Mouse (Mus musculus) spleen, adult 12 weeks (tissue): ENCODE results near the gene Dcpp3.
A peak's percentile ranks its signal among the peaks of the same experiment; 100 is the strongest.
"Not testable (repeated sequence)": the region's sequence is repeated elsewhere in the genome, so short reads cannot be mapped to it uniquely, and the experiment has no call there.

Experiments
- DNase-seq: peaks from one replicate; pipeline ENCODE4 v3.0.0; 2022; ENCODE audit warnings: low spot score

The Dcpp3 gene

GRCm38 (mm10) chr17:23917158-23917557 is at the start of gene Dcpp3:
Dcpp3 (plus strand) TSS chr17:23917458.
- DNase-seq, result not testable (repeated sequence)

- DNase-seq, result no peak
These were observed 49.5 kb upstream of the Dcpp3 start, which contains the start of gene Prss21 for GRCm38 (mm10) chr17:23867756-23868155. Prss21 (plus strand) TSS chr17:23868056.

- no peak for DNase-seq
These were observed 48.7 kb upstream of the Dcpp3 start for GRCm38 (mm10) chr17:23868513-23868912.

GRCm38 (mm10) chr17:23873884-23874856 is 43.1 kb upstream of the Dcpp3 start:
- DNase-seq, result no peak

GRCm38 (mm10) chr17:23876741-23877140 is 40.5 kb upstream of the Dcpp3 start:
- no peak for DNase-seq

- DNase-seq, result no peak
These were observed 40.1 kb upstream of the Dcpp3 start for GRCm38 (mm10) chr17:23877166-23877565.

- not testable (repeated sequence) for DNase-seq
These were observed 36.7 kb upstream of the Dcpp3 start, which contains the start of the genes Dcpp1 and Dcpp2 for GRCm38 (mm10) chr17:23880576-23880975. Dcpp1 (plus strand) TSS chr17:23880876. Dcpp2 (plus strand) TSS chr17:23880880.

GRCm38 (mm10) chr17:23924531-23925007 is 7.3 kb downstream of the Dcpp3 start:
- DNase-seq, result peak; percentile 75

GRCm38 (mm10) chr17:23925090-23925493 is 7.8 kb downstream of the Dcpp3 start:
- peak; percentile 22 for DNase-seq

GRCm38 (mm10) chr17:23931157-23931556 is 13.9 kb downstream of the Dcpp3 start:
- no peak for DNase-seq

GRCm38 (mm10) chr17:23941372-23941771 is 24.1 kb downstream of the Dcpp3 start, which contains the start of gene Sbp:
Sbp (plus strand) TSS chr17:23941672.
- no peak for DNase-seq

- not testable (repeated sequence) for DNase-seq
These were observed 30.2 kb downstream of the Dcpp3 start for GRCm38 (mm10) chr17:23947486-23947885.

- DNase-seq, result no peak
These were observed 31.8 kb downstream of the Dcpp3 start for GRCm38 (mm10) chr17:23949068-23949467.

- DNase-seq, result not testable (repeated sequence)
These were observed 33.6 kb downstream of the Dcpp3 start for GRCm38 (mm10) chr17:23950828-23951227.

- no peak for DNase-seq
These were observed 37.9 kb downstream of the Dcpp3 start, which contains the start of gene Sbpl for GRCm38 (mm10) chr17:23955174-23955573. Sbpl (minus strand) TSS chr17:23955274.

GRCm38 (mm10) chr17:23960084-23960738 is 43.0 kb downstream of the Dcpp3 start:
- DNase-seq, result peak; percentile 36

GRCm38 (mm10) chr17:23961573-23962122 is 44.4 kb downstream of the Dcpp3 start:
- no peak for DNase-seq

GRCm38 (mm10) chr17:23965805-23966425 is 48.7 kb downstream of the Dcpp3 start:
- DNase-seq, result no peak

- no peak for DNase-seq
These were observed 49.6 kb downstream of the Dcpp3 start for GRCm38 (mm10) chr17:23966658-23967401.

- DNase-seq, result no peak
These were observed 51.5 kb downstream of the Dcpp3 start for GRCm38 (mm10) chr17:23968780-23969179.
